Mouse (Mus musculus) right cerebral cortex, adult 2 months (tissue): ENCODE results near the gene Clip1.
"Not testable (repeated sequence)": the region's sequence is repeated elsewhere in the genome, so short reads cannot be mapped to it uniquely, and the experiment has no call there.

Source experiments
- DNase-seq, 2 experiments: peaks; one replicate each; pipeline ENCODE4 v3.0.0; 2021 to 2022; ENCODE audit warnings: low spot score in 2 of 2

The Clip1 gene

GRCm38 (mm10) chr5:123684221-123685144 lies at the start of gene Clip1:
Gene Clip1, minus strand, starts transcription at chr5:123684618.
- peak; percentile 67 to 74 for DNase-seq

DNA sequence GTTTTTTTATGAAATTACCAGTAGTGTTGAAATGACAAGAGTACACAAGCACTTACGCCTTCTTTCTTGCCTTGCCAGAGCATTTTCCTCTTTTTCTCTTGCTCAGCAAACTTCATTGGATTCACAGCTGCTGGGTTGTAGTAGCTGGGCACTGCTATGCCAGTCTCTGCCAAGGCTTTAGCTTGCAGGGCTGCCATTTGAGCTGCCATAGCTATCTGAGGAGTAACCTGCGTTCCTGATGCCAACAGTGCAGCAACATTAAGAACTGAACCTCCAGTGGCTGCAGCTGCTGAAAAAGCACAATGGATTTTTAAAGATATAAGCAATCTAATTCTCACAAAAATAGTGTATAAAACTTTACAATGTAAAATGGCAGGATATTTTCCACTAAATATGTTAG lies 46.6 kb upstream of the Clip1 start:
- no peak for DNase-seq

DNA sequence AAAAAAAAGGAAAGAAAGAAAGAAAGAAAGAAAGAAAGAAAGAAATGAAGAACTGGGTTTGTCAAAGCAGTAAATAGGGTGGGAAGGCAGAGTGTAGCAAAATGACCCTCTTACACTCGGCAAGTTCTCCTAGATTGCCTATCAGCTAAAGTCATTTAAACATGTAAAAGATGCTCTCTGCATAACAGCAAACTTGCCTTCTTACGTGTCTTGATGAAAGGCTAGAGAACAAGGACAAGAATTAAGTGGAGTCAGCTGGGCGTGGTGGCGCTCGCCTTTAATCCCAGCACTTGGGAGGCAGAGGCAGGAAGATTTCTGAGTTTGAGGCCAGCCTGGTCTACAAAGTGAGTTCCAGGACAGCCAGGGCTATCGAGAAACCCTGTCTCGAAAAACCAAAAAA lies 39.4 kb upstream of the Clip1 start:
- DNase-seq: not testable (repeated sequence)

GRCm38 (mm10) chr5:123720328-123721311 lies 36.2 kb upstream of the Clip1 start, which contains the start of gene Zcchc8:
Gene Zcchc8, minus strand, starts transcription at chr5:123721100.
- peak; percentile 98 for DNase-seq

DNA sequence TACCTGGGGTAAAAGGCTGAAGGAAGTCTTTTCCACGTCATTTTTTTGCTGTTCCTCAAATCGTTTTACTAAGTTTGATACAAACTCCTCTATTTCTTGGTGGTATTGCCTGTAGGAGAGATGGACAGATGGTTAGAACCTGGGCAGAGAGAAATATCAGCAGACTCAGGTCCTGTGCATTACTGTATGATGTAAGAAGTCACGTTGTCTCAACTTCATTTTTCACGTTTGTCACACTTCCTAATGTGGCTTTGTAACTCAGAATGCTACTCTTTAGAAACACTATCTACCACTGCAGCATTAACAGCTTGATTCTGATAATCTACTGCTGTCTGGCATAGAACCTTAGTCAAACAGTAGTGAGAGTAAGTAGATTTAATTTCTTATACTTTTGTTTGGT lies 30.2 kb upstream of the Clip1 start:
- DNase-seq: no peak

GRCm38 (mm10) chr5:123713782-123714181 lies 29.4 kb upstream of the Clip1 start:
- DNase-seq: no peak

- no peak for DNase-seq
Measured at GRCm38 (mm10) chr5:123709571-123709970, 25.2 kb upstream of the Clip1 start.

GRCm38 (mm10) chr5:123708598-123708997 lies 24.2 kb upstream of the Clip1 start:
- no peak for DNase-seq

DNA sequence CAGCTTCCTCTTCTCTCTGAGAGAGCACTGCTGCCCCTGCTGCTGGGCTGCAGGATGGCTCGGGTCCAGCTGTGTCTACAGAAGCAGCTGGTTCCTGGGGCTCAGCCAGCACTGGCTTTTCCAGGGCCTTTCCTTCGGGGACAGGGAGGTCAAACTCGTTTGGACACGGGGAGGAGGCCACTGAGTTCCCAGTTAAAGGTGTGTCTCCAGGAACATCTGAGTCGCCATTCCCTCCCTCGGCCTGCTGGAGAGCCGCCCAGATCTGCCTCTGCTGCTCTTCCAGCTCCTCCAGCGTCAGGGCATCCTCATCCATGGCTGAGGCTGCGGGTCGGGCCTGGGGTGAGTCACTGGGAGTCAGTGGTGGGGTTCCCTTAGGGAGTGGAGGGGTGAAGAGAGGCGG lies 16.2 kb upstream of the Clip1 start:
- DNase-seq: peak in 1 of 2 experiments; percentile 13

DNA sequence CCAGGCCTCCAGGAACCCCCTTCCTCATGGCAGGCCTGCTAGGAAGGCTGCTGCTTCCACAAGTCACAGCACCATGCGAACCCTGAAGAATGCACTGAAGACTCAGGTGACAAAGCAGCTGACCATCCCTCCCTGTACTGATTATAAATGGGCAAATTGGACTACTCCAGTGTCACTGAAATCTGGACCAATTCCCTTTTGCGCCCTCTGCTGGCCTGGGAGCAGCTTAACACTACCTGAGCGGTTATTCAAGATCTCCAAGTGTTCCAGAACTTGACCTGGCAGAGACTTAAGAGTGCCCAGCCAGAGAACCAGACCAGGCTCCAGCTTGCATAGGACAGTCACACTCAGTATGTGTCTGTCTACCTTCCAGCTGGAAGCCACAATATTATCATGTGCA lies 14.8 kb upstream of the Clip1 start:
- peak; percentile 74 to 76 for DNase-seq

DNA sequence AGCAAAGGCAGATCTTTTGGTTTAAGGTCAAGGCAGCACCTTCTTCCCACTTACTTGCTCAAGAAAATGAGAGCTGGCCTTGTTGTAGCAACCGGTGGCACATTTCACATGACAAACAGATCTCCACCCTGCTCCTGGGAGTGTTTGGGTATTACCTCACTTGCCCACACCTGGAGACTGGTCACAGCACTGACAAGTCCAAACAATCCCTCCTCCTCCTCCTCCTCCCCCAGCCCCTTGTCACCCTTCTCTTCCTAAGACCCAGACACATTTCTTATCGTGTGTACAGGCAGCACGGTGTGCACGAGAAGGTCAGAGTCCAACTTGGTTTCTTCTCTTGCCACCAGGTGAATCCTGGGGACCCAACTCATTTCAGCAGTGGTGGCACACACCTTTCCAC lies 12.5 kb upstream of the Clip1 start:
- no peak for DNase-seq

- DNase-seq: no peak
Measured at GRCm38 (mm10) chr5:123696244-123696643, 11.8 kb upstream of the Clip1 start.

DNA sequence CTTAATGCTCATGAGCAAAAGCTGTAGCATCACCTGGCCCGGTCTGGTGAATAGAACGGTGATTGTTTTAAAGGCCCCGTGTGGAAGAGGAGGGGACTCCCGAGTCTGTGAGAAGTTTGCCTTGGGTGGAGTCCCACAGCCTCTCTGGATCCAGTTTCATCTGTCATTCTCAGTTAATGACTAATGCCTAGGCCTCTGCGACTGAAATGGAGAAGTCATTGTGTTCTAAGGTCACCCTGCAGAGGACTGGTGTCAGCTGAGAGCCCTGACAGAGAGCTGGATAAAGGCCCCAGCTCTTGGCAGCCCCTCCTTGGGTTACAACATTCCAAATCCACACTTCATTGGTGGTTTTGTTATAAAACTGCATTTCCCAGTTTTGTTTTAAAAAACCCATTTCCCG lies 10.1 kb upstream of the Clip1 start:
- no peak for DNase-seq

GRCm38 (mm10) chr5:123683377-123684220 lies 819 bp downstream of the Clip1 start:
- DNase-seq: peak; percentile 27 to 46

- DNase-seq: no peak
Measured at GRCm38 (mm10) chr5:123683043-123683376, 1.4 kb downstream of the Clip1 start.

DNA sequence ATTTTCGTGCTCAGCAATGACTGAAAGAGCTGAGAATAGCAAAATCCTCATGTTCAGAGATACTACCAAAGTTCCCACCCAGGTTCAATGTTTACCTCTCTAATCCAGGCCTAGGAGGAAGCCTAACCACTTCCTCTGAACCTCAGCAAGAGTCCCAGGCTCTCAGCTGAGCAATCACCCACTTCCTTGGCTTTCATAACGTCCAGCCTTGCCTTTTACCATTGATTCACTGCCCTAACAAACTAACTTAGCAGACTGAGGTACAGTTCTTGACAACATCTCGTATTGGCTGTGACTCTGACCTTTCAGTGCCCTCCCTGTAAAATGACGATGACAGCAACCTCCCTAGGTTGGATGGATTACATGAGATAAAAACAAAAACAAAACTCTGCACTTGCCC lies 2.0 kb downstream of the Clip1 start:
- DNase-seq: no peak

DNA sequence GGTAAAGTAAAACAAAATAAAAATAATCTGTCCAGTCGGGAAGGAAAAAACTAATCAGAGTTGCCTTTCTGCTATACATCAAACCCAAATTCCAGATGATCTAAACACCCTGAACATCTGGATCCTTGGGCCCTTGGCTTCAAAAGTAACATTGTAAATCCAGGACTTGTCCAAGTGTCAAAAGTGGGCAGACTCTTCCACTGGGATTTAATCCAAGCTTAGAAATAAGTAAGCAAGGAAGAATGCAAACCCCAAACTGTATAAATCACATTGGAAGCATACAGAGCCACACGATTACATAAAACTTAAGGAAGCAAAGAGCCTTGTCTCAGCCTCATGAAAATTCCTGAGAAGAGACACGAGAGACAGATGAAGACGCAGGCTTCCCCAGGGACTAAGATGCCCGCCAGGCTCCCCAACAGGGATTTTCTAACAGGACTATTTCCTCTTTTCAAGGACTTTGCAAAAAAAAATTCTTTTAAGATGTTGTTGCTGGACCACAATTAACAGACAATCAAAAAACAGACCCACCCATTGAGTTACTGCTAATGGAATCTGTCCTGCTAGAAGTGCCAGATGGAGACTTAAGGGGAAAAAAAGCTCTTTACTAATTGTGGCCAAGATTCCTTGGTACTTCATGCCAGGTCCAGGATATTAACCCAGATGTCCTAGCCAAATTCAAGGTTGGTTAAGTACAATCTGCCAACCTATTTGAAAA lies 4.7 kb downstream of the Clip1 start:
- no peak for DNase-seq

- no peak for DNase-seq
Measured at GRCm38 (mm10) chr5:123679106-123679505, 5.3 kb downstream of the Clip1 start.

- DNase-seq: no peak
Measured at GRCm38 (mm10) chr5:123675717-123676116, 8.7 kb downstream of the Clip1 start.

DNA sequence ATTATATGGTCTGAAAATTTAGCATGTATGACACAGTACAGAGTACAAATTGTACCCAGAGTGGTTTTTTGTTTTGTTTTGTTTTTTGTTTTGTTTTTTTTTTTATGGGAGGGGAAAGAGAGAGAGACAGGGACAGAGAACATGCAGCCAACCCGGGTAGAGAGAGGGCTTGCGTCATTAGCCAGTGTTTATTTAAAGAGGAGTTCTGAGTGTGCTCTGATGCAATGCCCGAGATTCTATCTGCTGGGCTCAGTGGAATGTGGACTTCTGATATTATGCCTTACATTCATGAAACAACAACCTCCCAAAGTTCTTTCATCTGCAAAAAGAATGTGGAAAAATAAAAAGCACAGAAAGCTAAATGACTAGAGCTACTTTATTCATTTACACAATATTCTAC lies 9.2 kb downstream of the Clip1 start:
- no peak for DNase-seq

DNA sequence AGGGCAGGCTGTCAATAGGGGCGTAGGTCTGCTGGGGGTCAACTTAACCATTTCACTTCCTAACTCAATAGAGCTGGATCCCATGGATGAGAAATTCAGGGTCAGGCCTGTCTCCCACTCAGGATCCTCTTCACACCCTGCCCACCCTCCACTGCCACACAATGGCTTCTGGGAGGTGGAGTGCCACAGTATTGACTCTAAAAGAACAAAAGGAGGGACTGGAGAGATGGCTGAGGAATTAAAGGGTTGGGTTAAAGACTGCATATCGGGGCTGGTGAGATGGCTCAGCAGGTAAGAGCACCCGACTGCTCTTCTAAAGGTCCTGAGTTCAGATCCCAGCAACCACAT lies 13.0 kb downstream of the Clip1 start:
- DNase-seq: no peak
